In genomic region chr16:91826893-91827292, GRCm38 (mm10) we compare ENCODE assay signal across 11 mouse cellular contexts.
DNase-seq lines count a peak whose midpoint lies in the region; ATAC-seq and TF ChIP-seq lines count a peak whose summit lies in the region.
"Had no signal": no experiment of that assay in that cellular context is flagged by ENCODE, and none has a peak within 500 bp of the region (broad histone marks: within the 10 kb centered on the region; RNA-seq: fewer than 3 reads in every experiment).

No protein-coding gene starts in this region.

- no peak for DNase-seq in layer of hippocampus, adult 2 months (ENCODE audit: low spot score in 2 of 2)
- DNase-seq in layer of hippocampus, adult 9-11 months, result no peak
- DNase-seq in adipocyte (ENCODE audit: low spot score), result peak; percentile 30
- no peak for DNase-seq in kidney, adult 11 months
- DNase-seq in urinary bladder, postnatal 36 days (ENCODE audit: low spot score in 2 of 2), result no peak
- DNase-seq: cerebellum, adult 2 months; kidney, adult 18-20 months; right cerebral cortex, postnatal 14 days had no signal

- peaks cover 27% of the 10 kb centered on the region for H3K36me3 ChIP-seq in forebrain, embryonic 15.5 days
- peaks cover 55% of the 10 kb centered on the region for H3K36me3 ChIP-seq in forebrain, embryonic 13.5 days (ENCODE audit: poor library complexity, severe bottlenecking)
- peaks cover 58% of the 10 kb centered on the region for H3K36me3 ChIP-seq in limb, embryonic 13.5 days

- H3K27me3 ChIP-seq in forebrain, embryonic 15.5 days, result no peaks in the 10 kb centered on the region
- no peaks in the 10 kb centered on the region for H3K27me3 ChIP-seq in forebrain, embryonic 13.5 days
- no peaks in the 10 kb centered on the region for H3K27me3 ChIP-seq in limb, embryonic 13.5 days

- no peak overlapping the region for H3K4me3 ChIP-seq in forebrain, embryonic 15.5 days
- H3K4me3 ChIP-seq in forebrain, embryonic 13.5 days, result no peak overlapping the region
- no peak overlapping the region for H3K4me3 ChIP-seq in layer of hippocampus, adult 2 months
- no peak overlapping the region for H3K4me3 ChIP-seq in limb, embryonic 13.5 days

- no peak overlapping the region for H3K4me2 ChIP-seq in forebrain, embryonic 15.5 days (replicated peaks)
- no peak overlapping the region for H3K4me2 ChIP-seq in forebrain, embryonic 13.5 days
- H3K4me2 ChIP-seq in limb, embryonic 13.5 days (replicated peaks), result no peak overlapping the region

- H3K9ac ChIP-seq in forebrain, embryonic 15.5 days (replicated peaks), result no peak overlapping the region
- H3K9ac ChIP-seq in forebrain, embryonic 13.5 days, result no peak overlapping the region
- no peak overlapping the region for H3K9ac ChIP-seq in limb, embryonic 13.5 days

- H3K27ac ChIP-seq in forebrain, embryonic 15.5 days (replicated peaks), result peak overlapping the region; percentile 21
- H3K27ac ChIP-seq in forebrain, embryonic 13.5 days, result no peak overlapping the region
- H3K27ac ChIP-seq in layer of hippocampus, adult 2 months, result peak overlapping the region; percentile 46; the same call in 1 of the 2 replicates
- H3K27ac ChIP-seq in limb, embryonic 13.5 days, result peak overlapping the region; percentile 68; the same call in 1 of the 2 replicates

- TF ChIP-seq CTCF in layer of hippocampus, adult 2 months (conservative IDR thresholded peaks at IDR 0.05), result no peak

- no peaks in the 10 kb centered on the region; the same call in 1 of the 2 replicates for H3K4me1 ChIP-seq in forebrain, embryonic 15.5 days
- peaks cover 8% of the 10 kb centered on the region; the same call in 1 of the 2 replicates for H3K4me1 ChIP-seq in forebrain, embryonic 13.5 days
- peaks cover 11% of the 10 kb centered on the region for H3K4me1 ChIP-seq in limb, embryonic 13.5 days

- H3K9me3 ChIP-seq in forebrain, embryonic 15.5 days, result no peaks in the 10 kb centered on the region
- H3K9me3 ChIP-seq in forebrain, embryonic 13.5 days (replicated peaks), result no peaks in the 10 kb centered on the region
- no peaks in the 10 kb centered on the region for H3K9me3 ChIP-seq in limb, embryonic 13.5 days

- ATAC-seq in forebrain, embryonic 15.5 days (replicated peaks), result no peak
- no peak for ATAC-seq in forebrain, embryonic 13.5 days
- no peak for ATAC-seq in limb, embryonic 13.5 days (ENCODE audit: low FRiP score, low read depth)

- 31% methylated on average over 2 of the region's 2 CpGs for WGBS in forebrain, embryonic 15.5 days
- 26% methylated on average over 2 of the region's 2 CpGs for WGBS in forebrain, embryonic 13.5 days
- 73% methylated on average over 2 of the region's 2 CpGs for WGBS in limb, embryonic 13.5 days
